Mouse (Mus musculus): ENCODE measurements around the gene Mcemp1. TPM values are rescaled to one million over a fixed set of nuclear protein-coding genes. Genes with fewer than 3 reads are reported as not detected.

Mcemp1 gene
- polyA plus RNA-seq, 1 experiment from 2014 or later: 0.62 TPM

GRCm38 (mm10) chr8:3664405-3664804 is 1.1 kb upstream of the Mcemp1 start:
- ATAC-seq: no peak
- Histone ChIP-seq H3K27me3 (replicated peaks; ENCODE audit: control insufficient read depth, insufficient read depth, low read length) (no peaks in the 10 kb centered on the region), H3K4me3 (ENCODE audit: low read length) (no peak overlapping the region), H3K9ac (ENCODE audit: low read depth, low read length) (no peak overlapping the region), H3K27ac (ENCODE audit: low read length) (no peak overlapping the region), H3K9me3 (ENCODE audit: control insufficient read depth, low read length) (no peaks in the 10 kb centered on the region), H3K4me1 (ENCODE audit: control insufficient read depth, insufficient read depth, low read length) (no peaks in the 10 kb centered on the region), H3K4me2 (ENCODE audit: low read depth, low read length) (no peak overlapping the region), H3K36me3 (ENCODE audit: control insufficient read depth, insufficient read depth, low read length) (no peaks in the 10 kb centered on the region)
- 55% methylated on average over 5 of the region's 5 CpGs for WGBS

- WGBS: 77% methylated on average over 2 of the region's 2 CpGs
- no peak overlapping the region for H3K27ac ChIP-seq (ENCODE audit: low read length)
- H3K4me1 ChIP-seq (ENCODE audit: control insufficient read depth, insufficient read depth, low read length): no peaks in the 10 kb centered on the region
- no peaks in the 10 kb centered on the region for H3K27me3 ChIP-seq (replicated peaks; ENCODE audit: control insufficient read depth, insufficient read depth, low read length)
- no peak overlapping the region for H3K4me3 ChIP-seq (ENCODE audit: low read length)
- H3K36me3 ChIP-seq (ENCODE audit: control insufficient read depth, insufficient read depth, low read length): no peaks in the 10 kb centered on the region
- H3K9me3 ChIP-seq (ENCODE audit: control insufficient read depth, low read length): no peaks in the 10 kb centered on the region
- no peak for ATAC-seq
- H3K4me2 ChIP-seq (ENCODE audit: low read depth, low read length): no peak overlapping the region
- H3K9ac ChIP-seq (ENCODE audit: low read depth, low read length): no peak overlapping the region
Measured at GRCm38 (mm10) chr8:3670388-3670787, 4.8 kb downstream of the Mcemp1 start.

GRCm38 (mm10) chr8:3671980-3672491 is 6.5 kb downstream of the Mcemp1 start, which contains the start of gene Fcor:
Fcor (minus strand) TSS chr8:3672362.
- Histone ChIP-seq H3K27ac (ENCODE audit: low read length) (peak within 1 kb of the TSS; percentile 50; the same call in 1 of the 2 replicates), H3K27me3 (replicated peaks; ENCODE audit: control insufficient read depth, insufficient read depth, low read length) (no peaks in the 10 kb centered on the region), H3K4me3 (ENCODE audit: low read length) (peak within 1 kb of the TSS; percentile 60), H3K4me2 (ENCODE audit: low read depth, low read length) (peak within 1 kb of the TSS; percentile 71), H3K4me1 (ENCODE audit: control insufficient read depth, insufficient read depth, low read length) (peaks cover 2% of the 10 kb centered on the region; the same call in 1 of the 2 replicates), H3K9ac (ENCODE audit: low read depth, low read length) (peak within 1 kb of the TSS; percentile 67), H3K36me3 (ENCODE audit: control insufficient read depth, insufficient read depth, low read length) (no peaks in the 10 kb centered on the region), H3K9me3 (ENCODE audit: control insufficient read depth, low read length) (no peaks in the 10 kb centered on the region)
- peak; percentile 83 for ATAC-seq
- WGBS: 0% methylated on average over 23 of the region's 23 CpGs

- no peaks in the 10 kb centered on the region for H3K9me3 ChIP-seq (ENCODE audit: control insufficient read depth, low read length)
- no peak overlapping the region for H3K4me3 ChIP-seq (ENCODE audit: low read length)
- 52% methylated on average over 3 of the region's 3 CpGs for WGBS
- peaks cover 10% of the 10 kb centered on the region for H3K36me3 ChIP-seq (ENCODE audit: control insufficient read depth, insufficient read depth, low read length)
- no peak overlapping the region for H3K4me2 ChIP-seq (ENCODE audit: low read depth, low read length)
- no peak for ATAC-seq
- no peaks in the 10 kb centered on the region for H3K27me3 ChIP-seq (replicated peaks; ENCODE audit: control insufficient read depth, insufficient read depth, low read length)
- no peak overlapping the region for H3K27ac ChIP-seq (ENCODE audit: low read length)
- peaks cover 11% of the 10 kb centered on the region for H3K4me1 ChIP-seq (ENCODE audit: control insufficient read depth, insufficient read depth, low read length)
- no peak overlapping the region for H3K9ac ChIP-seq (ENCODE audit: low read depth, low read length)
Measured at GRCm38 (mm10) chr8:3674671-3675070, 9.1 kb downstream of the Mcemp1 start.

- Histone ChIP-seq H3K36me3 (ENCODE audit: control insufficient read depth, insufficient read depth, low read length) (peaks cover 16% of the 10 kb centered on the region), H3K9me3 (ENCODE audit: control insufficient read depth, low read length) (no peaks in the 10 kb centered on the region), H3K9ac (ENCODE audit: low read depth, low read length) (peak within 1 kb of the TSS; percentile 86), H3K4me2 (ENCODE audit: low read depth, low read length) (peak within 1 kb of the TSS; percentile 80), H3K4me3 (ENCODE audit: low read length) (peak within 1 kb of the TSS; percentile 70), H3K27ac (ENCODE audit: low read length) (peak within 1 kb of the TSS; percentile 97), H3K4me1 (ENCODE audit: control insufficient read depth, insufficient read depth, low read length) (peaks cover 11% of the 10 kb centered on the region), H3K27me3 (replicated peaks; ENCODE audit: control insufficient read depth, insufficient read depth, low read length) (no peaks in the 10 kb centered on the region)
- 1% methylated on average over 60 of the region's 61 CpGs for WGBS
- ATAC-seq: peak; percentile 90
Measured at GRCm38 (mm10) chr8:3676131-3676992, 10.8 kb downstream of the Mcemp1 start, which contains the start of gene Trappc5. Trappc5 (plus strand) TSS chr8:3676299.

GRCm38 (mm10) chr8:3676993-3677579 is 11.5 kb downstream of the Mcemp1 start:
- Histone ChIP-seq H3K9ac (ENCODE audit: low read depth, low read length) (peak overlapping the region; percentile 86), H3K4me1 (ENCODE audit: control insufficient read depth, insufficient read depth, low read length) (peaks cover 11% of the 10 kb centered on the region), H3K27me3 (replicated peaks; ENCODE audit: control insufficient read depth, insufficient read depth, low read length) (no peaks in the 10 kb centered on the region), H3K4me2 (ENCODE audit: low read depth, low read length) (peak overlapping the region; percentile 80), H3K27ac (ENCODE audit: low read length) (peak overlapping the region; percentile 97), H3K4me3 (ENCODE audit: low read length) (peak overlapping the region; percentile 70), H3K36me3 (ENCODE audit: control insufficient read depth, insufficient read depth, low read length) (peaks cover 18% of the 10 kb centered on the region), H3K9me3 (ENCODE audit: control insufficient read depth, low read length) (no peaks in the 10 kb centered on the region)
- peak; percentile 20 for ATAC-seq
- WGBS: 2% methylated on average over 15 of the region's 15 CpGs

GRCm38 (mm10) chr8:3678831-3679230 is 13.3 kb downstream of the Mcemp1 start:
- no peak overlapping the region for H3K4me2 ChIP-seq (ENCODE audit: low read depth, low read length)
- no peak for ATAC-seq
- H3K27me3 ChIP-seq (replicated peaks; ENCODE audit: control insufficient read depth, insufficient read depth, low read length): no peaks in the 10 kb centered on the region
- peaks cover 18% of the 10 kb centered on the region for H3K36me3 ChIP-seq (ENCODE audit: control insufficient read depth, insufficient read depth, low read length)
- H3K9me3 ChIP-seq (ENCODE audit: control insufficient read depth, low read length): no peaks in the 10 kb centered on the region
- peaks cover 11% of the 10 kb centered on the region for H3K4me1 ChIP-seq (ENCODE audit: control insufficient read depth, insufficient read depth, low read length)
- WGBS: 96% methylated on average over 23 of the region's 23 CpGs
- no peak overlapping the region for H3K27ac ChIP-seq (ENCODE audit: low read length)
- no peak overlapping the region for H3K4me3 ChIP-seq (ENCODE audit: low read length)
- no peak overlapping the region for H3K9ac ChIP-seq (ENCODE audit: low read depth, low read length)

- H3K36me3 ChIP-seq (ENCODE audit: control insufficient read depth, insufficient read depth, low read length): peaks cover 18% of the 10 kb centered on the region
- no peak for ATAC-seq
- 95% methylated on average over 23 of the region's 23 CpGs for WGBS
Measured at GRCm38 (mm10) chr8:3679236-3679635, 13.7 kb downstream of the Mcemp1 start.

GRCm38 (mm10) chr8:3679656-3680055 is 14.1 kb downstream of the Mcemp1 start:
- 87% methylated on average over 5 of the region's 5 CpGs for WGBS
- no peak for ATAC-seq
- Histone ChIP-seq H3K36me3 (ENCODE audit: control insufficient read depth, insufficient read depth, low read length) (peaks cover 18% of the 10 kb centered on the region), H3K4me1 (ENCODE audit: control insufficient read depth, insufficient read depth, low read length) (peaks cover 11% of the 10 kb centered on the region), H3K4me3 (ENCODE audit: low read length) (no peak overlapping the region), H3K9ac (ENCODE audit: low read depth, low read length) (no peak overlapping the region), H3K27me3 (replicated peaks; ENCODE audit: control insufficient read depth, insufficient read depth, low read length) (no peaks in the 10 kb centered on the region), H3K27ac (ENCODE audit: low read length) (no peak overlapping the region), H3K9me3 (ENCODE audit: control insufficient read depth, low read length) (no peaks in the 10 kb centered on the region), H3K4me2 (ENCODE audit: low read depth, low read length) (no peak overlapping the region)

More at GRCm38 (mm10) chr8:3679236-3679635, 13.7 kb downstream of the Mcemp1 start:
- no peak overlapping the region for H3K4me2 ChIP-seq (ENCODE audit: low read depth, low read length)
- H3K4me1 ChIP-seq (ENCODE audit: control insufficient read depth, insufficient read depth, low read length): peaks cover 11% of the 10 kb centered on the region
- no peak overlapping the region for H3K4me3 ChIP-seq (ENCODE audit: low read length)
- H3K9ac ChIP-seq (ENCODE audit: low read depth, low read length): no peak overlapping the region
- no peaks in the 10 kb centered on the region for H3K27me3 ChIP-seq (replicated peaks; ENCODE audit: control insufficient read depth, insufficient read depth, low read length)
- no peaks in the 10 kb centered on the region for H3K9me3 ChIP-seq (ENCODE audit: control insufficient read depth, low read length)
- H3K27ac ChIP-seq (ENCODE audit: low read length): no peak overlapping the region
